Mouse (Mus musculus) right cerebral cortex, postnatal 10 days (tissue): ENCODE results near the gene Sult1a1.

Source experiments
- DNase-seq, 2 experiments: peaks; one replicate each; pipeline ENCODE4 v3.0.0; 2021; ENCODE audit warnings: low spot score in 2 of 2

Gene Sult1a1

DNA sequence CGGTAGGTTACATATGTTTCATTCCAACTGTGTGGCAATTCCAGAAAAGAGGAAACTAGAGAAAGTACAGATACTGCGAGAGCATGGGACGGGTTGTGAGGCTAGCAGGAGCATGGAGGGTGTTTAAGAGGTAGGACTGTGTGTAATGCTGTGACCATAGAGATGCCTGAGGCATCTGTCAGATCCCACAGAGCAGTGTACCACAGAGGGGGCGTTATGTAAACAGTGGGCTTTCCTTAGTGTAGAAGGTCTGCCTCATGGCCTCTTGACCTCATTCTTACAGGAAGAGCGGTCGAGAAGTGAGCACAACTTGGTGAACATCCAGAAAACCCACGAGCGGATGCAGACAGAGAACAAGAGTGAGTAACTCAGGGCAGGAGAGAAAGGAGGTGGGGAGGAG lies 12.6 kb downstream of the Sult1a1 start:
- DNase-seq, result no peak

DNA sequence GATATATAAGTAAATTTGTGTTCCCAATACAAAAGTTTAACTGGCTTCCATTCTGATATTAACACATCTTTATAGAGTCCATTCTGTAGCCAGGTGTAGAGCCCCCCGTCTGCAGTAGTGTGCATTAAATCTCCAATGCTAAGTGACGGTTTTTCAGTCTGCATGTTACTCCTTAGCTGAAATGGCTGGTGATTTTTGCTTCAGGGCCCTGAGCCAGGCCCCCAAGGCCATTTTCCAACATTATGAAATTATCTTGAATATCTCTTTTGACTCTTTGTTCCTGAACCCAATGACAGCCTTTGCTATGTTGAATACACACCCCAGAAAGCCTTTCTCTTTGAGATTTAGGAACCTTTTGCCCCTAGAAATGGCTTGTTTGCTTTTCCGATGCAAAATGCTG lies 16.5 kb downstream of the Sult1a1 start:
- DNase-seq, result no peak

DNA sequence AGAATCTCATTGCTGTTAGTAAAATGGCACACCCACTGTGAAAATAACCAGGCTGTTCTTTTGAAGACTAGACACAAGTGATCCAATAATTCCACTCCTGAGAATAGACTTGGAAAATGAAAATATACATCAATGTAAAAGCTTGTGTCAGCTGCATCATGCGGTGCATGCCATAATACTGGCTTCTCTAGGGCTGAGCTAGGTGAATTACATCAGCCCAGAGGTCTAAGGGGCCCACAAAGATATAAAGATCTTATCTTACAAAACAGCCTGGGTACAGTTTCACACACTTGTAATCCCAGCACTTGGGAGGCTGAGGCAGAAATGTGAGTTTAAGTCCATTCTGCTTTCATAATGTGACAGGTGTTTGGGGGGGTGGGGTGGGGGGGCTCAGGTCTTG lies 18.7 kb downstream of the Sult1a1 start:
- no peak for DNase-seq

DNA sequence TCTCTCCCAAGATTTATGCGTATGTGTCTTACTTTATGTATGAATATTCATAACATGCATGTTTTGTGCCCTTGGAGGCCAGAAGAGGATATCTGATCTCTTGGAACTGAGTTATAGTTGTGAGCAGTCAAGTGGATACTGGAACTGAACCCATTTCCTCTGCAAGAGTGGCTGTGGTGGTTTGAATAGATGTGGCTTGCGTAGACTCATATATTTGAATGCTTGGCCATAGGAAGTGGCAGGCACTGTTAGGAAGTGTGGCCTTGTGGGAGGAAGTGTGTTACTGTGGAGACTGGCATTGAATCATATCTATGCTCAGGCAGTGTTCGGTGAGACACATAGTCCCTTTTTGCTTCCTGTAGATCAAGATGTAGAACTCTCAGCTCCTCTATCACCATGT lies 20.5 kb downstream of the Sult1a1 start:
- DNase-seq, result no peak

DNA sequence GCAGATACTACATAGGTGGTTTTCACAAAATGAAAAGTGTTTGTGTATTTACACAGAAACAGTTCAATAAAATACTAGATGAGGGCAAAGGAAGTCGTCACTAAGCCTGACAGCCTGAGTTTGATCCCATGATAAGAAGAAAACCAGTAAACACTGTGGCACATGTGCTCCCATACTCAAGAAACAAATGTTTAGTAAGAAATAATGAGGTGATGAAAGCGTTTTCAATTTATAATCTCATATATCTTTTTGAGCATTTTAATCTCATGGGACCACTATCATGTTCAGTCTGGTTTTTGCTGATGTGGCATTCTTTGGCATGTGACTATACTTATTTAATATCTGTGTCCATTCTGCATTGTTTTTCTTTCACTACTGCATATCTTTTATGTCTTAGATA lies 22.2 kb downstream of the Sult1a1 start:
- no peak for DNase-seq

DNA sequence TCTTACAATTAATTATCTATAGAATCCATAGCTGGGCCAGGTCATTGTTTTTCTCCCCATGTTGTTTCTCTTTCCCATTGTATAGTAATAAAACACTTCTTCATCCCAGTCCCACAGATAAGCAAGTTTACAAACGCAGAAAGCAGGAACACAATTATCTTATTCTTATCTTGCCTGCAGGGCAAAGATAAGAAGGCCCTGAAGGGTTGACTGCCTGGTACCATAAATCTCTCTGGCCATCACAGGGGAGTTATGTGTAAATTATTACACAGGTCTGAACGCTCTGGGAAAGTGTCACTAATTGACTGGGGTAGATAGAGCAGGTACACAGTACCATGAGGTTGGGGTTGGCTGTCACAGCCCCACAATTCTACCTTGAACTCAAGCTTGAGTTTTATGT lies 25.4 kb downstream of the Sult1a1 start:
- DNase-seq, result no peak

DNA sequence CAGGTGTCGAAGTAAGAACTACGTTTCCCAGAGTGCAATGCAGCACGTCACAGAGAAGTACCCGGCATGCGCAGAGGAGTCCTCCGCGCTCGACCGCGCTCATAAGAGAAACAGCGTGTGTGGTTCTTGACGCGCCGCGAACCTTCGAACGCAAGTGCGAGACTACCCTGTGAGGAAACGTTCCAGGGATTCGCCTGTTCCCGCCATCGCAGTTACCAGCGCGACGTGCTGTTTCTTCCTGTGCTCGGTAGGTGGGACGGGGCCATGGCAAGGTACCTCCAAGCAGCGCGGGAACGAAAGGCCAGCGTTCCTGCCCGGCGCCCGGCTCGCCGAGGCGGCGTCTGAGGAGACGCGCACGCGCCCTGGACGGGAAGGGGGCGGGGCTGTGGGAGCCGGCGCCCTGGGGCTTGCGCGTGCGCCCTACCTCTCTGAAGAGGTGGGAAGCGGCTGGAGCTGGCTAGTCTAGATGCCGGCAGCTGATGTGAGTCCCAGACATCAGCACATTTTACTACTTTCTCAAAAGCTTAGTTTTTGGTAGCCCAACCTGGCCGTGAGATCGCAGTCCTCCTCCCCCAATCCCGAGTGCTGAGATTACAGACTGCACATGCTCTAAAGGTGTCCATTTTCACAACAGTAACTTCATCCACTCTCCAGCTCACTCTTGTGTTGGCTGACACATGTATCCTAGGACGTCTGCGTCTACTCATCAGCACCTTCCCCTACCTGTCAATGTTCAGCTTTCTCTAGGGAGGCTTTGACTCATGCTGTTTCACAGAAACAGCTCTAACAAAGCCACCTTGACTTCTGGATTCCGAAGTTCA lies 26.8 kb downstream of the Sult1a1 start, which contains the start of gene Sgf29:
Gene Sgf29, plus strand, starts transcription at position 79 of the 821 bp plus-strand sequence.
- peak; percentile 95 for DNase-seq

DNA sequence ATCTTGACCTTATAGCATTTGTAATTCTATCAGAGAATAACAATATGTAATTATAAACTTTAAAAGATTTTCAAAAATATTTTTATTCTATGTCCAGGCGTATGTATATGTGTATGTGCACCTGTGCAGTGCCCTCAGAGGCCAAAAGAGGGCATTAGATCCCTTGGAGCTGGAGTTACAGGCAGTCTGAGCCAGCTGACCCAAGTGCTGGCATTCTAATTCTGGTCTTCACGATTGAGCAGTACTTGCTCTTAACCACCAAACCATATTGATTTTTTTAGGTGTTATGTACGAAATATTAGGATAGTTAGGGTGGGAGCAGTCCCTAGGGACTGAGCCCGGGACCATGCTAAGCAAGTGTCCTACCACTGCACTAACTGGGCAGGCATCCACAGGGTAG lies 27.7 kb downstream of the Sult1a1 start:
- peak in 1 of 2 experiments; percentile 30 for DNase-seq

DNA sequence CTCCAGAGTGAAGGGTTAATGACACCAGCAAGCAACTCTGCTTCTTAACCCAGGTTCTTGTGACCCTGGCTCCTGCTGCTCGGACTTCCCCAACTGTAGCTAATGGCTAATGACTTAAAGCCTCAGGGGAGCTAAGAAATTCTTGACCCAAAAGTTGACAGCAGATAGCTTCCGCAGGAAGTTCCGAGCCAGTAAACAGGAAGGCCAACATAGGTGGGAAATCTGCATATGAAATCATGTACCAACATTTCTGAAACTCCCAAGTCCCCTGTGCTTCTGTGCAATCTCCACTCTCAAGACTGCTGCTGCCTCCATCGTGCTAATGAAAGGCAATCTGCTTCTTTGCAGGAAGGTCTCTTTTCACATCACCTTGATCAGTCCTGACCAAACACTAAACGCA lies 30.5 kb downstream of the Sult1a1 start:
- no peak for DNase-seq

DNA sequence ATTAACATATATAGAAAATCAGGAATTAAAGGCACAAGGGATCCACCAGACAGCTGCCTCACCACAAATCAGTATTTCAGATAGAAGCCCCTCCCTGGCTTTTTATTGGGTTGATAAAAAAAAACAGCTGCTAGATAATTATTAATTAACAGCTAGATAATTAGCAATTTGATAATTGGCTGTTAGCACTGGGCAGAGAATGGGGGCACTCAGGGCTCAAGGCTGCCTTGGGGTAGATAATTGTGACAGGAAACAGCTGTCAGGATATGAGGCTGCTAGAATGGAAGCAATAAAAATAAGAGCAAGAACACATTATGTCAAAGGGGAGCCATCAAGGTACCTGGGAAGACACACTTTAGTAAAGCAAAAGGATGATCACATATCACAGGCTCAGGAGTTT lies 31.3 kb downstream of the Sult1a1 start:
- no peak for DNase-seq

DNA sequence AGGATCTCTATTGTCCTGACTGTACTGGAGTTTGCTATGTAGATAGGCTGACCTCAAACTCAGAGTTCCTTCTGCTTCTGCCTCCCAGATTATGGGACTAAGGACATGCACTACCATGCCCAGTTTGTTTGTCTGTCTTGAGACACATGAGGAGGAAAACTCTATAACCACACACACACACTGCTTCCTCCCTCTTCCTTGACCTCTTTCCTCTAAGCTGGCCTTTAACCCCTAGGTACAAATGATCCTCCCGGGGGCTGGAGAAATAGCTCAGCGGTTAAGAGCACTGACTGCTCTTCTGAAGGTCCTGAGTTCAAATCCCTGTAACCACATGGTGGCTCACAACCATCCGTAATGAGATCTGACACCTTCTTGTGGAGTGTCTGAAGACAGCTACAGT lies 31.9 kb downstream of the Sult1a1 start:
- no peak for DNase-seq

DNA sequence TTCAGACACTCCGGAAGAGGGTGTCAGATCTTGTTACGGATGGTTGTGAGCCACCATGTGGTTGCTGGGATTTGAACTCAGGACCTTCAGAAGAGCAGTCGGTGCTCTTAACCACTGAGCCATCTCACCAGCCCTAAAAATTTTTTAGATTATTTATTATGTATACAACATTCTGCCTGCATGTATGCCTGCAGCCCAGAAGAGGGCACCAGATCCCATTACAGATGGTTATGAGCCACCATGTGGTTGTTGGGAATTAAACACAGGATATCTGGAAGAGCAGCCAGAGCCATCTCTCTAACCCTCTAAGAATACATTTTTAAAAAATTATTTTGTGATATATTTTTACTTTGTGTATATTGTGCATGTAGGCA lies 33.0 kb downstream of the Sult1a1 start:
- peak in 1 of 2 experiments; percentile 37 for DNase-seq

DNA sequence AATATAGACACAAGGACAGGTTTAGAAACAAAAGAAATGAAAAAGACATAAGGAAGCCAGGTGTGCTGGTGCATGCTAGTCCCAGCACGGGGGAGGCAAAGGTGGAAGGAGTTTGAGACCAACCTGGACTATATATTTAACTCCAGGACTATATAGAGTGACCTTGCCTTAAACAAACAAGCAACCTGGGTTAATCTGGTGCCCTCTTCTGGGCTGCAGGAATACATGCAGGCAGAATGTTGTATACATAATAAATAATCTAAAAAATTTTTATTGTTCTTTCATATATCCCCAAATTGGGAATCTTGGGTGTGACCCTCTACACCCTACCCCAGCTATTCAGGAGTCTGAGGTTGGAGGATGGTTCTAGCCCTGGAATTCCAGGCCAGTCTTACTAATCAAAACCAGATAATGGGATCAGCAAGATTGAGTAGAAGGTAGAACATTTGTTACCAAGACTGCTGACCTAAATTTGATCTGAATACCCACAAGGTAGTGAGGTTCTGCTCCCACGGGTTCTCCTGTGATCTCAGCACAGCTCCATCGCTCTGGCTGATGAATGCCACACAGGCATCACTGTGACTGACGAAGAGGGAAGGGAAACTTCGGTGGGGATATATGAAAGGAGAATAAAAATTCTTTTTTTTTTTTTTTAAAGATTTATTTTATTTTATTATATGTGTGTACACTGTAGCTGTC lies 33.5 kb downstream of the Sult1a1 start:
- no peak for DNase-seq

DNA sequence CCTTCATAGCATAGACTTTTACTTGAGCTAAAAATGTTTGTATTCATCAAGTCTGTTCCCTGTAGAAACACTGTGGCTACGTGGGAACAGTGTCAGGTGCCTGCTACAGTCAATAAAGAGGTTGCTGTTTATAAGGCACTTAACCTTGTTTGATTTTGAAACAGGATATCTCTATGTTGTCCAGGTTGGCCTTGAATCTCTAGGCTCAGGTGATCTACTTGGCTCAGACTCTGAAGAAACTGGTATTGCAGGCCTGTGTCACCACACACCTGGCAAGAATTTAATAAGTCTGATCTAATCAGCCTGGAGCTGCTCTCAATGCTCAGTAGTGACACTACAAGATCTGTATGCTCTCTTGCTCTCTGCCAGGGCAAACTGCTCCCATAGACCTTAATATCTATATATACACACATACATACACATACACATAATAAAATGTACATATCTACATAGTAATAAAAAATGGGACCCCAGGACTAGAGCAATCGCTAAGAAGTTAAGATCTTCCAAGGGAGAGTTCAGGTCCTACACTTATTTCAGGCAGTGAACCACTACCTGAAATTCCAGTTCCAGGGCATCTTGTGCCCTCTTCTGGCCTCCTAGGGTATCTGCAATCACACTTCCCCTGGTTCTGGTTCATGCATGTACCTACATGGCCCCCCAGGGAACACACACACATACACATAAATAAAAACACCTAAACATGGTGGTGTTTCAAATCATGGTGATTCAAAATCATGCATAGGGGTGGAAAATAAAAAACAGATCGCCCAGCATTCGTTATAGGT lies 39.3 kb downstream of the Sult1a1 start:
- peak in 1 of 2 experiments; percentile 58 for DNase-seq

DNA sequence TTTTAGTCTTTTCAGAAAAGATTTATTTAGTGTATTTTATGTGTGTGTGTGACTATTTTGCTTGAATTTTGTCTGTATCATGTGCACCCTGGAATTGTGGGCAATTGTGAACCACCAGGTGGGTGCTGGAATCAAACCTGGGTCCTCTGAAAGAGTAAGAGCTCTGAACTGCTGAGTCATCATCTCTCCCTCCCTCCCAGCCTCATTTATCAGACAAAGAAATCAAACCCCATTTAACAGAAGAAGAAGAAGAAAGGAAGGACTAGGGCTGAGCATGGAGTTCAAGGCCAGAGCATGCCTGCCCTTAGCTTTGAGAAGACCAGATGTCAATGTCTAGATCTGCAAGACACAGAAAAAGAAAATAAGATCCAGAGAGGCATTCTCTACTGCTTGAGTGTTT lies 40.9 kb downstream of the Sult1a1 start:
- no peak for DNase-seq

DNA sequence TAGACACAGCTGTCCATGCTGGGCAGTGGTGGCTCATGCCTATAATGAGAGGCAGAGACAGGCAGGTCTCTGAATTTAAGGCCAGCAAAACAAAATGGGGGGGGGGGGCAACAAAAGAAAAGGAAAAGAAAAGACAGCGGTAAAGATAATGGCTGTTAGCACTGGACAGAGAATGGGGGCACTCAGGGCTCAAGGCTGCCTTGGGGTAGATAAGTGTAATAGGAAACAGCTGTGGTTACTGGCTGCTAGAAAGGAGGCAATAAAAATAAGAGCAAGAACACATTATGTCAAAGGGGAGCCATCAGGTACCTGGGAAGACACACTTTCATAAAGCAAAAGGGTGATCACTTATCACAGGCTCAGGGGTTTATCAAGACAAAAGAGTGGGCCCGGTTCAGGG lies 43.8 kb downstream of the Sult1a1 start:
- DNase-seq, result no peak

DNA sequence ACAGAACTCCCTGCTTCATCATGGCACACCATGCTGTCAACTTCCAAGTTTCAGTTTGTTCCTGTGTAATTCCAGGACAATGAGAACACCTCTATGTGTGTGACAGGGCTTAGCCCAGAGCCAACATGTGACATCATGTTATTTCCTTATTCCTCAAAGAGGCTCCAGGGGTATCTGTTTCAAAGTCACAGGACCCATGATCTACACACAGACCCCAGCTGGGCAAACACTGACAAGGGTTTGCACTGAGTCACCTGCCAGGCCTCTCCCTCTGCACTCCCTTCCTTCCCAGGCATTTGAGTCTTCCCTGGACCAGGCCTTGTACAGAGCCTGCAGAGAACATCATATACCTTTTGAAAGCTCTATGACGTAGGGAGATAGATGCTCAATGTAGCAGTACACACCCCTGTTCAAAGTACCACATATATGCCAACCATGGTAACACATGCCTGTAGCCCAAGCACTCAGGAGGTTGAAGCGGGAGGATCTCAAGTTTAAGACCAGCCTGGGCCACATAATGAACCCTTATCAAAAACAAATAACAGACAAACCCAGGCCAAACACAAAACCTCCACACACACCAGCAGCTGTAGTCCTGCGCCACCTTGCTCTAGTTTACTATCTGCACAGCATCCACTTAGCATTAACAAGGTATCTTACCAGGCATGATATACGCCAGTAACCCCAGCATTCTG lies 45.3 kb downstream of the Sult1a1 start, which contains the start of gene Nupr1:
Gene Nupr1, minus strand, starts transcription at position 38 of the 695 bp plus-strand sequence.
- DNase-seq, result no peak

DNA sequence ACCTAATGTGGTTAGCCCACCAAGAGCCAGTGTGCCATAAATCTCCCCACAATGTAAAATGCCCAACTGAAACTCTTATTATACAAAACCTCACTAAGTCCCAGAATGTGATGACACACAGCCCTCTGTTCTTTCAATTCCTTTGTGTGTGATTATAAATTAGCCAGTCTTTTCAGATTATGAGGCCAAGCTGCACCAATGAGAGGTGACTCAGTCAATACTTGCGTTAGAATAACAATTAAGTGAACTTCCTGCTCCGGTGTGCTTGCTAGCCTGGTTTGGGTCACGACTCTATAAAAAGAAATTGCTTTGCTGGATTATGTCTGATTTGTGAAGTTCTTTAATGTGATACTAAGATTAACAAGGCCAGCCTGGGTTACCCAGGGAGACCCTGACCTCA lies 46.3 kb downstream of the Sult1a1 start:
- no peak for DNase-seq

DNA sequence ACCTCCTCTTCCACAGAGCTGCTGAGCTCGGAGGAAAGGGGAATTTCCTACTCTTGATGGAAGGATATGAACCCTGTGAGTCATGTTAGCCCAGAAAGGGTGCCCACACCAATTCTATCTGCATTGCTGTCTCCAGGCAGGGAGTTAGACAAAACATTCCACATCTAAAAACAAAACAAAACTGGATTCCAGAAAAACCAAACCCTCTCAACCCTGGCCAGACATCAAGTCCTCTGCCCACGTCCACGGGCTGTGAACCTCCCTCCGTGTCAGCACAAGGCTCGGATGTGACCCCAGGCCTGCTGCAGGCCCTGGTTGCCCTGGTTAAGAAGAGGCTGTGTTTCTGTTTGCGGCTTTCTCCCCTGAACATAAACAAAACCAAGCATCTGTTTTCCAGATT lies 48.1 kb downstream of the Sult1a1 start:
- DNase-seq, result no peak

DNA sequence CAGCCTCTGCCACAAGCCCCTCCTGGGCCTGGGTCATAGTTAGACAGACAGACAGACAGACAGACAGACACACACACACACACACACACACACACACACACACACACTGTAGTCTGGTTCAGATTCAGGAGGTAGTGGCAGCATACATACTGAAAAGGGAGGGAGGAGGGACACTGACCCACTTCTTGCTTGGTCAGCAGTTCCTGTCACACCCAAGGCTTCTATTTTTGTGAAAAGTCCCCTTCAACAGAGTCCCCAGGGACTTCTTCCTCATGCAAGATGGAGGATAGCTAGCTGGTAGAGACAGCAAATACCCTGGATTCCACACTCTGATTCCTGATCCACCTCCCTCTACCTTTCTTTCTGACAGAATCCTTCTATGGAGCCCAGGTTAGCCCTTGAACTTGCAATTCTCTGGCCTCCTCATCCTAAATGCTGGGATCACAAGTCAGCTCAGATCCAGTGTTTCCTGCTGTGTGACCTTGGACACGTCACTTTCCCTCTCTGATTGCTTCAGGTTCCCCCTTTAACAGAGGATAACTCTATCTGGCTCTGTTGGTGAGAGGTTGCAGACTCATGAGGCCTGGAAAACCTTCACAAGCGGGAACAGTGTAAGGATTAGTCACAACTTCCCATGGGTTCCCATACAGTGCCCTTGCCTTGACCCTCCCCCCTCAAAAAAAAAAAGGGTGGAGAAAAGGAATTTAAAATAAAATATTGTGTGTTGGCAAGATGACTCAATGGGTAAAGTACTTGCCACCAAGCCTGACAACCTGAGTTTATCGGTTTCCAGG lies 50.2 kb downstream of the Sult1a1 start:
- no peak for DNase-seq

DNA sequence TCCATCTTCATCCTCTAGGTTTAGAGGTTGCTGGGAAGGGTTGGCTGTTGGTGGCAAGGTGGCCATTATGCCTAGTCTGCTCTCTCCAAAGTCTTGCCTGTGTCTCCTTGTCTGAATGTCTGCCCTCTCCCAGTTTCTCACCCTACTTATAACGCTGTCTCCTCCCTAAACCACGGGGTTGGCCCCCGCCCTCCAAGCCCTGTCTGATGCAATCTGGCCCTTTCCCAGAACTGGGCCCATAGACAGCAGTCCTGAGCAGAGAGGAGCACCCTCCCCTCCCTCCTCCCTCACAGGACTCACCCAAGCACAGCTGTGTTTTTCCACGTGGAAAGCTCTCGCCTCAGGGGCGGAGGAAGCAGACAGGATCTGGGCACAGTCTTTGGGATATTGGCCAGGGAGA lies 50.9 kb downstream of the Sult1a1 start:
- peak; percentile 51 to 72 for DNase-seq
